Mouse (Mus musculus) natural killer cell, adult 2 months (primary cell): ENCODE measurements at regions not wholly inside any gene's neighbourhood (a gene's known extent, or its start where the extent isn't known, plus 50 kb on each side); places are given as distances from the start of the nearest gene placed in this dataset.
"Not testable (repeated sequence)": the region's sequence is repeated elsewhere in the genome, so short reads cannot be mapped to it uniquely, and the experiment has no call there.

Experiments
- DNase-seq, 2 experiments: peaks; one replicate each; pipeline ENCODE4 v3.0.0; 2022; ENCODE audit warnings: low spot score in 2 of 2

- no peak for DNase-seq
Observed at GRCm38 (mm10) chr11:16638349-16638748, 113.7 kb upstream of the Egfr start.

GRCm38 (mm10) chr11:16649599-16649998 is 102.4 kb upstream of the Egfr start:
- no peak for DNase-seq

- no peak for DNase-seq
Observed at GRCm38 (mm10) chr11:16663806-16664205, 88.2 kb upstream of the Egfr start.

GRCm38 (mm10) chr11:16669453-16670251 is 82.4 kb upstream of the Egfr start:
- no peak for DNase-seq

- no peak for DNase-seq
Observed at GRCm38 (mm10) chr11:16670282-16670681, 81.7 kb upstream of the Egfr start.

GRCm38 (mm10) chr11:16675951-16676350 is 76.1 kb upstream of the Egfr start:
- not testable (repeated sequence) for DNase-seq

DNA sequence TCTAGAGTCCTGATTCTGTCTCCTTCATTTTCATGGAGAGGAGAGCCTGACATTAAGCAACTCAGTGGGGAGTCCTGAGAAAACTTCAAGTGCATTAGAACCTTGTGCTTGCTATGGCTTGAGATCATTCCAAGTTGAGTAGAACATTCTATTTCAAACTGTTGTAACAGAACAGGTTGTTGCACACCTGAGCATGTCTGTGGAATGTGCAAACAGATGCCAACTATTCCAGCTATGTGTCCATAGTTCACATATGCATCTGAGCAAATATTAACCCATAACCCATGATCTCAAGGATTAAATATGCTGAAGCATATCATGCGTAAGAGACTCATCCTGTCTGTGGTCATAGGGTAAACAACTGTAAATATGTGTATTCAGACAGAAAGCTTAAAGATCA is 68.5 kb upstream of the Egfr start:
- no peak for DNase-seq

DNA sequence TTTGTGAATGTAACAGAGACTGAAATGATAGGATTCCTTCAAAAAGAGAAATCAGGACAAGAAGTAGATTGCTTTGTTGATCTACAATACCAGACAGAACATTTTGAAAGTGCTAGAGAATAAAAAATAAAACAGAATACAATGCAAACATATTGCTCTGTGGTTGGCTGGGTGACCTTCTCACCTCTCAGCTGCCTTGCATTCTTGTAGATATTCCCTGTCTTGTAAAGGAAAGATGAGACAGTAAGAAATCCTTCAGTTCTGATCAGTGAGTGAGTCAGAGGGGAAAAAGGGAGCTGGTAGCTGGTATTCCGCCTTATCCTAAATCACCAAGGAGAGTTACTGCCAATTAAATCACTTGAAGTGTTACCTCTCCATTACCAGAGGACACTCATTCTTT is 56.4 kb upstream of the Egfr start:
- DNase-seq, result no peak

GRCm38 (mm10) chr11:16696787-16697186 is 55.2 kb upstream of the Egfr start:
- no peak for DNase-seq

DNA sequence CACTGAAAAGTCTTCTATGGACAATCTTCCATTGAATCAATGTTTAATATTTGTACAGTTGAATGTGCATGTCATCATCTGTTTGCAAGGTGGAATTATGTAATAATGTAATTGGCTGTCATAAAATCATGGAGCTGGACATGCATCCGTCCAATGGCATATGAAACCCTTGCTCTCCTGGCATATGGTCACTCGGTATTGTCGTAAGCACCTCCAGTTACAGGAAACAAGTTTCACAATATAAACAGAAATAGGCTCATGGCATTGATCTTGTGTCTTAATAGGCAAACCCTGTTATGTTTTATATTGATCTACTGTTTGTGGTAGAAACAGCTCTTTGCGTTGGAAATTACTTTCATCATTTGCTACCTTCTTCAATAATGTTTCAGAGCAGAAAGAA is 50.2 kb upstream of the Egfr start:
- DNase-seq, result no peak
